Mouse (Mus musculus) T-helper 17 cell (primary cell): Measurements from ENCODE around the gene Gm20388.

Experiments used
- in situ Hi-C, 2 experiments: fragments of 300-600 bp; cut with MboI, MseI; formaldehyde crosslinking; loops; 1 replicate in 1 of 2; 2 replicates in 1 of 2; pipeline ENCODE4 v1.15.1; 2025; ENCODE audit warnings: high pct_unique_total_duplicates in 2 of 2

The Gm20388 gene

GRCm38 (mm10) chr8:123575386-123575785 lies 3664.7 kb downstream of the Gm20388 start:
- in situ Hi-C loops, result loop anchor here (5.0 to 10.0 kb wide), 3 partner anchors 43 to 351 kb away; partner anchors contain the start of gene Cdk10 (in 1 of the 2)

- in situ Hi-C loops, result loop anchor here (10.0 to 25.0 kb wide), 4 partner anchors 66 to 1313 kb away; partner anchors contain the start of genes Cpne7 (in 2 of the 2), Rpl13 (in 2 of the 2), Cdt1 (in 1 of the 2) and Piezo1 (in 1 of the 2)
Measured at GRCm38 (mm10) chr8:123600666-123601172, 3690.1 kb downstream of the Gm20388 start.

GRCm38 (mm10) chr8:123601457-123601856 lies 3690.8 kb downstream of the Gm20388 start:
- in situ Hi-C loops, result loop anchor here (10.0 to 25.0 kb wide), 4 partner anchors 67 to 1314 kb away; partner anchors contain the start of genes Cpne7 (in 2 of the 2), Rpl13 (in 2 of the 2), Cdt1 (in 1 of the 2) and Piezo1 (in 1 of the 2)

- in situ Hi-C loops, result loop anchor here (25.0 kb wide), 3 partner anchors 500 to 1325 kb away; partner anchors contain the start of genes Cpne7 (in 2 of the 2), Rpl13 (in 2 of the 2), Cdt1 (in 1 of the 2) and Piezo1 (in 1 of the 2)
Measured at GRCm38 (mm10) chr8:123612652-123613051, 3702.0 kb downstream of the Gm20388 start.

- in situ Hi-C loops, result loop anchor here (5.0 to 25.0 kb wide), 4 partner anchors 96 to 1336 kb away; partner anchors contain the start of genes Cpne7 (in 2 of the 2), Rpl13 (in 2 of the 2), Cdt1 (in 1 of the 2) and Piezo1 (in 1 of the 2)
Measured at GRCm38 (mm10) chr8:123623523-123623922, 3712.9 kb downstream of the Gm20388 start.

GRCm38 (mm10) chr8:123624274-123624673 lies 3713.6 kb downstream of the Gm20388 start:
- in situ Hi-C loops, result loop anchor here (5.0 to 25.0 kb wide), 4 partner anchors 97 to 1337 kb away; partner anchors contain the start of genes Cpne7 (in 2 of the 2), Rpl13 (in 2 of the 2), Cdt1 (in 1 of the 2) and Piezo1 (in 1 of the 2)

- in situ Hi-C loops, result loop anchor here (5.0 to 25.0 kb wide), 6 partner anchors 32 to 1337 kb away; partner anchors contain the start of genes Cpne7 (in 2 of the 2), Rpl13 (in 2 of the 2), Cdt1 (in 1 of the 2) and Piezo1 (in 1 of the 2)
Measured at GRCm38 (mm10) chr8:123624702-123625101, 3714.1 kb downstream of the Gm20388 start.

- in situ Hi-C loops, result loop anchor here in 1 of 2 experiments (5.0 kb wide), 2 partner anchors 33 to 68 kb away; no protein-coding TSS in a partner anchor
Measured at GRCm38 (mm10) chr8:123625717-123626116, 3715.1 kb downstream of the Gm20388 start.

- in situ Hi-C loops, result loop anchor here in 1 of 2 experiments (5.0 kb wide), 2 partner anchors 35 to 70 kb away; no protein-coding TSS in a partner anchor
Measured at GRCm38 (mm10) chr8:123627410-123628147, 3716.9 kb downstream of the Gm20388 start.

GRCm38 (mm10) chr8:123628253-123628967 lies 3717.8 kb downstream of the Gm20388 start:
- in situ Hi-C loops, result loop anchor here in 1 of 2 experiments (5.0 kb wide), 2 partner anchors 36 to 71 kb away; no protein-coding TSS in a partner anchor

GRCm38 (mm10) chr8:123628968-123629755 lies 3718.5 kb downstream of the Gm20388 start:
- in situ Hi-C loops, result loop anchor here in 1 of 2 experiments (5.0 kb wide), 2 partner anchors 37 to 72 kb away; no protein-coding TSS in a partner anchor

- in situ Hi-C loops, result loop anchor here in 1 of 2 experiments (5.0 kb wide), 1 partner anchor 38 kb away; no protein-coding TSS in a partner anchor
Measured at GRCm38 (mm10) chr8:123630058-123630457, 3719.4 kb downstream of the Gm20388 start.

- in situ Hi-C loops, result loop anchor here in 1 of 2 experiments (5.0 kb wide), 1 partner anchor 39 kb away; no protein-coding TSS in a partner anchor
Measured at GRCm38 (mm10) chr8:123630841-123631251, 3720.2 kb downstream of the Gm20388 start.

GRCm38 (mm10) chr8:123631746-123632145 lies 3721.1 kb downstream of the Gm20388 start:
- in situ Hi-C loops, result loop anchor here in 1 of 2 experiments (5.0 kb wide), 1 partner anchor 39 kb away; no protein-coding TSS in a partner anchor

GRCm38 (mm10) chr8:123632257-123632656 lies 3721.6 kb downstream of the Gm20388 start:
- in situ Hi-C loops, result loop anchor here in 1 of 2 experiments (5.0 kb wide), 1 partner anchor 40 kb away; no protein-coding TSS in a partner anchor

- in situ Hi-C loops, result loop anchor here in 1 of 2 experiments (5.0 kb wide), 1 partner anchor 42 kb away; no protein-coding TSS in a partner anchor
Measured at GRCm38 (mm10) chr8:123633801-123634200, 3723.2 kb downstream of the Gm20388 start.

- in situ Hi-C loops, result loop anchor here in 1 of 2 experiments (5.0 kb wide), 1 partner anchor 42 kb away; no protein-coding TSS in a partner anchor
Measured at GRCm38 (mm10) chr8:123634395-123635131, 3723.9 kb downstream of the Gm20388 start.

- in situ Hi-C loops, result no loop called here
Measured at GRCm38 (mm10) chr8:123635671-123636070, 3725.0 kb downstream of the Gm20388 start.
